ENCODE assay signal across 28 mouse cellular contexts in the genomic region with DNA sequence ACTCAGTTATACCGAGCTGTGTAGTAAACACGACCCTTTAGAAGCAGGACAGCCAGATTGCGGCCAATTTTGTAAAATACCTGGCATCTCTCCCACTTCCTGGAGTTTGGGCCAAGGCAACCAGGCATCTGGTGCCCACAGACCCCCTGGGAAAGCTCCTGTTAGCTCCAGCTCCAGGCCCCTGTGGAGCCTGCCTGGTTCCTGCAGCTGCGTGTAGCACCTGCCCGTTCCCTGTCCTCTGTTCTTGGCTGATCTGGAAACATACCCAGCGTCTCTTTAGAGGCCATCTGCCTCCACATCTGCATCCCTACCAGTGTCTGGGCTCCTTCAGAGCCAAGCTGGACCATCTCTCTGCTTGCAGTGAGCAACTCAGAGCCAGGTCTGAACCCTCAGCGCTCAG. TPM values are rescaled to one million over a fixed set of nuclear protein-coding genes. Genes with fewer than 3 reads are reported as not detected.
A peak's percentile ranks its signal among the peaks of the same experiment; 100 is the strongest.
DNase-seq lines count a peak whose midpoint lies in the region; ATAC-seq lines count a peak whose summit lies in the region.
"Had no signal": no experiment of that assay in that cellular context is flagged by ENCODE, and none has a peak within 500 bp of the region (broad histone marks: within the 10 kb centered on the region; RNA-seq: fewer than 3 reads in every experiment).

No protein-coding gene starts in this region.

- H3K4me1 ChIP-seq in hindbrain, embryonic 14.5 days (replicated peaks; ENCODE audit: control insufficient read depth, insufficient read depth, low read length): no peaks in the 10 kb centered on the region
- peaks cover 7% of the 10 kb centered on the region; the same call in 1 of the 2 replicates for H3K4me1 ChIP-seq in hindbrain, embryonic 10.5 days (replicated peaks)
- H3K4me1 ChIP-seq in embryonic facial prominence, embryonic 15.5 days: peaks cover 4% of the 10 kb centered on the region; the same call in 1 of the 2 replicates
- peaks cover 6% of the 10 kb centered on the region; the same call in 1 of the 2 replicates for H3K4me1 ChIP-seq in kidney, embryonic 16.5 days (ENCODE audit: insufficient read depth, low read length)
- H3K4me1 ChIP-seq: midbrain, embryonic 15.5 days had no signal

- no peaks in the 10 kb centered on the region for H3K9me3 ChIP-seq in hindbrain, embryonic 14.5 days (ENCODE audit: control insufficient read depth, low read length)
- no peaks in the 10 kb centered on the region for H3K9me3 ChIP-seq in hindbrain, embryonic 10.5 days
- H3K9me3 ChIP-seq in embryonic facial prominence, embryonic 15.5 days (replicated peaks): no peaks in the 10 kb centered on the region
- no peaks in the 10 kb centered on the region for H3K9me3 ChIP-seq in kidney, embryonic 16.5 days (ENCODE audit: low read length)
- H3K9me3 ChIP-seq: midbrain, embryonic 15.5 days; neural tube, embryonic 13.5 days had no signal

- DNase-seq in cerebellum, postnatal 14 days: peak; percentile 24 to 38
- no peak for DNase-seq in cerebellum, adult 18-20 months
- no peak for DNase-seq in hindbrain, embryonic 14.5 days (ENCODE audit: low spot score)
- no peak for DNase-seq in hindbrain, embryonic 10.5 days (ENCODE audit: low spot score)
- DNase-seq in MN1 (ENCODE audit: low spot score): peak; percentile 96
- DNase-seq: adrenal gland, adult 2 months; cerebellum, adult 9-10 months; gastrocnemius, postnatal 36 days; kidney, adult 18-20 months; lung, postnatal 4 days; thymus, adult 18-20 months had no signal

- WGBS in hindbrain, embryonic 14.5 days: 68% methylated on average over 7 of the region's 7 CpGs
- WGBS in hindbrain, embryonic 10.5 days: 83% methylated on average over 7 of the region's 7 CpGs
- WGBS in embryonic facial prominence, embryonic 15.5 days: 67% methylated on average over 7 of the region's 7 CpGs
- WGBS in kidney, embryonic 16.5 days: 75% methylated on average over 7 of the region's 7 CpGs

- H3K4me3 ChIP-seq in hindbrain, embryonic 14.5 days (replicated peaks; ENCODE audit: low read length): no peak overlapping the region
- no peak overlapping the region for H3K4me3 ChIP-seq in hindbrain, embryonic 10.5 days
- no peak overlapping the region for H3K4me3 ChIP-seq in embryonic facial prominence, embryonic 15.5 days (replicated peaks)
- no peak overlapping the region for H3K4me3 ChIP-seq in kidney, embryonic 16.5 days (ENCODE audit: low read length)
- H3K4me3 ChIP-seq: midbrain, embryonic 15.5 days; myocyte; neural tube, embryonic 13.5 days had no signal

- H3K36me3 ChIP-seq in hindbrain, embryonic 14.5 days (replicated peaks; ENCODE audit: control insufficient read depth, insufficient read depth): no peaks in the 10 kb centered on the region
- no peaks in the 10 kb centered on the region for H3K36me3 ChIP-seq in hindbrain, embryonic 10.5 days
- H3K36me3 ChIP-seq in embryonic facial prominence, embryonic 15.5 days: no peaks in the 10 kb centered on the region
- no peaks in the 10 kb centered on the region for H3K36me3 ChIP-seq in kidney, embryonic 16.5 days (ENCODE audit: insufficient read depth, low read length)
- H3K36me3 ChIP-seq: midbrain, embryonic 15.5 days; neural tube, embryonic 13.5 days had no signal

- no peak for ATAC-seq in hindbrain, embryonic 14.5 days (ENCODE audit: low FRiP score)
- ATAC-seq in embryonic facial prominence, embryonic 15.5 days (ENCODE audit: insufficient number of reproducible peaks, low FRiP score, low TSS enrichment, low read depth): peak; percentile 65; the same call in 1 of the 2 replicates
- no peak for ATAC-seq in kidney, embryonic 16.5 days (ENCODE audit: low FRiP score, low TSS enrichment)
- ATAC-seq: CD4-positive, CD25-positive, alpha-beta regulatory T cell, adult 4 months; forebrain, embryonic 16.5 days; inflammation-experienced regulatory T-cells, adult 6 months; midbrain, embryonic 15.5 days; Patski had no signal

- H3K4me2 ChIP-seq in hindbrain, embryonic 14.5 days (replicated peaks): no peak overlapping the region
- H3K4me2 ChIP-seq in embryonic facial prominence, embryonic 15.5 days (replicated peaks): no peak overlapping the region
- no peak overlapping the region for H3K4me2 ChIP-seq in kidney, embryonic 16.5 days (replicated peaks; ENCODE audit: low read depth, low read length)
- H3K4me2 ChIP-seq: midbrain, embryonic 15.5 days; neural tube, embryonic 13.5 days had no signal

- 0 out of 2 replicates have a peak overlapping the region, but pooled peaks have one; percentile 14 for H3K27ac ChIP-seq in hindbrain, embryonic 14.5 days
- H3K27ac ChIP-seq in hindbrain, embryonic 10.5 days: no peak overlapping the region
- H3K27ac ChIP-seq in embryonic facial prominence, embryonic 15.5 days (replicated peaks): no peak overlapping the region
- no peak overlapping the region for H3K27ac ChIP-seq in kidney, embryonic 16.5 days (ENCODE audit: low read length)
- H3K27ac ChIP-seq: kidney, postnatal 0 days; midbrain, embryonic 15.5 days; neural tube, embryonic 13.5 days had no signal

- H3K27me3 ChIP-seq in hindbrain, embryonic 14.5 days (ENCODE audit: control insufficient read depth, insufficient read depth, low read length): peaks cover 13% of the 10 kb centered on the region
- peaks cover 20% of the 10 kb centered on the region for H3K27me3 ChIP-seq in hindbrain, embryonic 10.5 days (ENCODE audit: insufficient read depth, poor library complexity, severe bottlenecking)
- peaks cover 22% of the 10 kb centered on the region for H3K27me3 ChIP-seq in embryonic facial prominence, embryonic 15.5 days
- H3K27me3 ChIP-seq in kidney, embryonic 16.5 days (ENCODE audit: insufficient read depth, low read length): peaks cover 12% of the 10 kb centered on the region

- no peak overlapping the region for H3K9ac ChIP-seq in hindbrain, embryonic 14.5 days
- H3K9ac ChIP-seq in embryonic facial prominence, embryonic 15.5 days: no peak overlapping the region
- H3K9ac ChIP-seq in kidney, embryonic 16.5 days (replicated peaks; ENCODE audit: low read length): no peak overlapping the region
- H3K9ac ChIP-seq: midbrain, embryonic 15.5 days; neural tube, embryonic 13.5 days had no signal

RNA-seq across cellular contexts. Expression of gene Tmem255b, which starts 4.6 kb away (rescaled TPM):
- polyA plus RNA-seq in hindbrain, embryonic 14.5 days (2014; fragmentation: Nextera tagmentation; extraction: Ambion mirVana): 0.75 and 1.5 TPM in 2 replicates
- polyA plus RNA-seq in hindbrain, embryonic 10.5 days (2016; fragmentation: Nextera tagmentation; extraction: Ambion mirVana): 0.27 and 0.56 TPM in 2 replicates
- polyA plus RNA-seq in embryonic facial prominence, embryonic 15.5 days (2015; fragmentation: Nextera tagmentation; extraction: Ambion mirVana): 0.72 and 0.85 TPM in 2 replicates
- 0.95 and 1.4 TPM in 2 replicates for polyA plus RNA-seq in kidney, embryonic 16.5 days (2015; fragmentation: Nextera tagmentation; extraction: Ambion mirVana)
- polyA plus RNA-seq: CD4-positive, CD25-positive, alpha-beta regulatory T cell, adult 4 months; inflammation-experienced regulatory T-cells, adult 6 months; limb, embryonic 11.5 days; myocyte had no signal

RNA-seq across cellular contexts. Expression of gene Grk1, which starts 25.5 kb away (rescaled TPM):
- not detected in 2 replicates for polyA plus RNA-seq in hindbrain, embryonic 14.5 days (2014; fragmentation: Nextera tagmentation; extraction: Ambion mirVana)
- polyA plus RNA-seq in hindbrain, embryonic 10.5 days (2016; fragmentation: Nextera tagmentation; extraction: Ambion mirVana): 0.02 TPM in 1 of 2 replicates, not detected in the other
- polyA plus RNA-seq in embryonic facial prominence, embryonic 15.5 days (2015; fragmentation: Nextera tagmentation; extraction: Ambion mirVana): 0.04 TPM in 1 of 2 replicates, not detected in the other
- polyA plus RNA-seq in kidney, embryonic 16.5 days (2015; fragmentation: Nextera tagmentation; extraction: Ambion mirVana): not detected in 2 replicates
- polyA plus RNA-seq: adrenal gland, adult 2 months; CD4-positive, CD25-positive, alpha-beta regulatory T cell, adult 4 months; forebrain, embryonic 16.5 days; heart, embryonic 14.5 days; inflammation-experienced regulatory T-cells, adult 6 months; large intestine, adult 2 months; limb, embryonic 11.5 days; liver, adult 2 months; liver, embryonic 16.5 days; lung, embryonic 16.5 days; neural tube, embryonic 13.5 days; Patski; stomach, embryonic 16.5 days had no signal

RNA-seq across cellular contexts. Expression of gene Atp4b, which starts 33.8 kb away (rescaled TPM):
- not detected in 2 replicates for polyA plus RNA-seq in hindbrain, embryonic 14.5 days (2014; fragmentation: Nextera tagmentation; extraction: Ambion mirVana)
- 0.18 TPM in 1 of 2 replicates, not detected in the other for polyA plus RNA-seq in hindbrain, embryonic 10.5 days (2016; fragmentation: Nextera tagmentation; extraction: Ambion mirVana)
- not detected in 2 replicates for polyA plus RNA-seq in embryonic facial prominence, embryonic 15.5 days (2015; fragmentation: Nextera tagmentation; extraction: Ambion mirVana)
- polyA plus RNA-seq in kidney, embryonic 16.5 days (2015; fragmentation: Nextera tagmentation; extraction: Ambion mirVana): not detected in 2 replicates
- polyA plus RNA-seq: CD4-positive, CD25-positive, alpha-beta regulatory T cell, adult 4 months; forebrain, embryonic 16.5 days; heart, embryonic 14.5 days; inflammation-experienced regulatory T-cells, adult 6 months; limb, embryonic 11.5 days; liver, adult 2 months; lung, embryonic 16.5 days; midbrain, embryonic 15.5 days; myocyte; neural tube, embryonic 13.5 days; Patski had no signal

Comparison
In these comparisons a context has a peak if more than half of its experiments do, and no peak if none do; other contexts are left out.
1. DNase-seq: peak in cerebellum, postnatal 14 days (2 of 2) and MN1 (single experiment); none in cerebellum, adult 18-20 months (0 of 2), hindbrain, embryonic 14.5 days (single experiment) and hindbrain, embryonic 10.5 days (single experiment).